Mouse (Mus musculus) myocyte (in vitro differentiated cells): ENCODE results near the gene Trappc3l.

ENCODE experiments used
- CEBPB ChIP-seq: IDR thresholded peaks from 2 replicates; pipeline ENCODE4 v1.6.1; 2011; ENCODE audit warnings: mild to moderate bottlenecking, moderate library complexity; ENCODE audit not compliant: poor library complexity, insufficient read depth, severe bottlenecking
- E2F4 ChIP-seq: IDR thresholded peaks from one replicate; pipeline ENCODE4 v1.6.1; 2011; ENCODE audit warnings: mild to moderate bottlenecking, control low read depth, moderate library complexity; ENCODE audit not compliant: insufficient read depth
- MAX ChIP-seq: IDR thresholded peaks from one replicate; pipeline ENCODE4 v1.6.1; 2011; ENCODE audit warnings: low read depth, mild to moderate bottlenecking, control low read depth
- MYOD1 ChIP-seq, 3 experiments: IDR thresholded peaks; one replicate each; pipeline ENCODE4 v1.6.1; 2011; ENCODE audit warnings: control low read depth in 2 of 3, low read depth in 2 of 3, mild to moderate bottlenecking in 2 of 3, moderate library complexity in 1 of 3; ENCODE audit not compliant: insufficient read length in 2 of 3, control insufficient read depth in 1 of 3
- MYOG ChIP-seq, 3 experiments: IDR thresholded peaks; one replicate each; pipeline ENCODE4 v1.6.1; 2011; ENCODE audit warnings: control low read depth in 2 of 3, low read depth in 2 of 3, mild to moderate bottlenecking in 2 of 3; ENCODE audit not compliant: insufficient read length in 2 of 3, control insufficient read depth in 1 of 3, insufficient read depth in 1 of 3
- POLR2A ChIP-seq: IDR thresholded peaks from one replicate; pipeline ENCODE4 v1.6.1; 2011; ENCODE audit warnings: low read depth, mild to moderate bottlenecking, control low read depth, moderate library complexity; ENCODE audit not compliant: insufficient read length
- SRF ChIP-seq: IDR thresholded peaks from one replicate; pipeline ENCODE4 v1.6.1; 2011; ENCODE audit warnings: low read depth; ENCODE audit not compliant: control insufficient read depth, insufficient read length
- TCF12 ChIP-seq: IDR thresholded peaks from one replicate; pipeline ENCODE4 v1.6.1; 2011; ENCODE audit warnings: mild to moderate bottlenecking, control low read depth; ENCODE audit not compliant: poor library complexity, insufficient read depth, severe bottlenecking
- TCF3 ChIP-seq: IDR thresholded peaks from one replicate; pipeline ENCODE4 v1.6.1; 2011; ENCODE audit warnings: low read depth, control low read depth; ENCODE audit not compliant: insufficient read length
- USF1 ChIP-seq: IDR thresholded peaks from one replicate; pipeline ENCODE4 v1.6.1; 2011; ENCODE audit warnings: low read depth, mild to moderate bottlenecking, control low read depth, moderate library complexity

GRCm38 (mm10) chr10:34095147-34095546, 57.8 kb downstream of the Trappc3l start:
- TF ChIP-seq POLR2A (no peak), MYOD1 (IDR thresholded peaks at IDR 0.05; ENCODE audit: control insufficient read depth in 1 of 3, insufficient read length in 2 of 3, low read depth in 2 of 3) (no peak), E2F4 (no peak), CEBPB (no peak), TCF12 (no peak), MAX (no peak), USF1 (no peak), SRF (no peak), MYOG (IDR thresholded peaks at IDR 0.05; ENCODE audit: control insufficient read depth in 1 of 3, insufficient read depth in 1 of 3, insufficient read length in 2 of 3, low read depth in 2 of 3) (no peak), TCF3 (no peak)
